Mouse (Mus musculus) liver (tissue): ENCODE data around the gene Armc3.
A peak's percentile ranks its signal among the peaks of the same experiment; 100 is the strongest.

Source experiments
- DNase-seq: peaks from one replicate; pipeline ENCODE4 v3.0.0-alpha.2; 2020; ENCODE audit warnings: mixed read lengths

The Armc3 gene

DNA sequence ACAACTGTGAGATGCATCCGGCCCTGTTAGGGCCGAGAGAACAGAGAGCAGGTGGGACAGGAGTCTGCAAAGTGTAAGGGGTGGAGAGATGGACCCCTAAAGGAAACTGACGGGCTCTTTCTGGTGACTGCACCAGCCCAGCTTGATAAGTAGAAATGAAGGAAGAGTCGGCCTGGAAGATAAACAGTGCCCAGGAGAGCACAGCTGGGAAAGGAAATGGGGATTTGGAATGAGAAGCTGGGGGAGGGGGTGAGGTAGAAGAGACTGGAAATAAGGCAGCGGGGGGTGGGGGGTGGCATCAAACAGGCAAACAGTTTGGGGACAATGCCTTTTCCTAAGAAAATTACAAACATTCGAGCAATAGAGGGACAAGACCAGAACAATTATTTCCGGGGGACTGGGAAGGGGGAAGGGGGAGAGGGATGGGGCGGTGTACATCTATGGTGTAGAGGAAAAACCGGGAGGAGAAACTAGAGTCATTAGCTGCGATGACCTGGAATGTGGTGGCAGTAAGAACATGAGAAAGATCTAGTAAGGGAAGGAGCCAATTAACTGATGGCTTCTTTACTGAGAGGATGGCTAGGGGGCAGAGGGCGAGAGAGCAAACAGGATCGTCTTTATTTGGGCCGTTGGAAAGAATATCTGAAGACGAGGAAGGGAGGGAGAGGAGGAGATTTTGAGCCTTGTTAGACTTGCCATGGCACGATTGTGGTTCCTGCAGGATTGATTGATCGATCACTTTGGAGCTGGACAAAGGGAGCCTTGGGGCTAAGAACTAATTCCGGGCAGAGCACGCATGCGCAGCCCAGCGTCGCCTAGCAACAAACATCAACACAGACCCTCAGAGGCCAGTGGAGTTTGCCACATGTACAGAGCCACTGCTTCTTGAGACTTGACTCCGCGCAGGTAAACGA lies at the start of gene Armc3:
Gene Armc3 (plus strand): TSS at position 851 of the 914 bp plus-strand sequence.
- peak; percentile 49 for DNase-seq

DNA sequence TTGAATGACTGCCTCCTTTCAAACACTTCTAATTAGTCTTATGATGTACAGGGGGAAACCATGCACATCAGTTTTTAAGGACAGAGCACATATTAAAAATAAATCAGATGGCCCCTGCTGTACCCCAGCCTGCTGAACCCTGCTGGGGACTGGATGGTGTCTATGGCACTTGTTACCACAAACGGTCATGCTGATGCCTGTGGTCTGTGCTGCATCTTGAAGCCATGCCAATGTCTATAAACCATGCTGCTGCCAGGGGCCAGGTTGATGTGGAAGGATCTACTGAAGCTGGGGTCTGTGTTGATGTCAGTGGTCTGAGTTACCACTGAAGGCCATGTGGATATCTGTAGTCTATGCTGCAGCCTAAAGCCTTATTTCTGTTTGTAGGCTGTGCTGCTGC lies 46.4 kb upstream of the Armc3 start:
- no peak for DNase-seq

DNA sequence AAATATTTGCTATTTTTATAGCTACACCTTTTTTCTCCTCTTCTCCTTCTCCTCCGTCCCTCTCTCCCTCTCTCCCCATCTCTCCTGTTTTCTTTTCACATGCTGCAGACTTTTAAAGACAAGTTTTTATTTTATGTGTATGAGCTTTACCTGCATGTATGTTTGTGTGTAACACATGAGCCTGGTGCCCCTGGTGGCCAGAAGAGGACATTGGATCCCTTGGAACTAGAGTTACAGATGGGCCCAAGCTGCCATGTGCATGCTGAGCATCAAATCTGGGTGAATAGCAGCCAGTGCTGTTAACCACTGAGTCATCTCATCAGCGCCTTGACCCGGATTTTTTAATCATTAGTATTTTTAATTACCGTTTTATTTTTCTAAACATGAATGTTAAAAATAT lies 42.9 kb upstream of the Armc3 start:
- peak; percentile 15 for DNase-seq

DNA sequence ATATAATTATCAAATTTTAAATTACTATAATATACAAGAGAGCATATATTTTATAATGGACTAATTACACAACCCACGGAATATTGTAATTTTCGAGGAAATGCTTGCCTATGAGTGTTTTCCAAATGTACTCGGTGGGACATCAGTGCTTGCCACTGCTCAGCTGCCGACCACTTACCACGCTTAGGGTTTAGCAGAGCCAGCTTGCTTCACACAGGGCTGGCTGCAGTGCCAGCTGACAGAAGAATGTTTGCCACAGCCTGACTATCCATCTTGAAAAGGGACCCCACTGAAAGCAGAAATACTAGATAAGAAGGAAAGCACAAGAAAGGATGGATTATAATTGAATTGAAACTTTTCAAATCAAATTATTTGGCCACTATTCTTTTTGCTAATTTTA lies 39.6 kb upstream of the Armc3 start:
- no peak for DNase-seq

DNA sequence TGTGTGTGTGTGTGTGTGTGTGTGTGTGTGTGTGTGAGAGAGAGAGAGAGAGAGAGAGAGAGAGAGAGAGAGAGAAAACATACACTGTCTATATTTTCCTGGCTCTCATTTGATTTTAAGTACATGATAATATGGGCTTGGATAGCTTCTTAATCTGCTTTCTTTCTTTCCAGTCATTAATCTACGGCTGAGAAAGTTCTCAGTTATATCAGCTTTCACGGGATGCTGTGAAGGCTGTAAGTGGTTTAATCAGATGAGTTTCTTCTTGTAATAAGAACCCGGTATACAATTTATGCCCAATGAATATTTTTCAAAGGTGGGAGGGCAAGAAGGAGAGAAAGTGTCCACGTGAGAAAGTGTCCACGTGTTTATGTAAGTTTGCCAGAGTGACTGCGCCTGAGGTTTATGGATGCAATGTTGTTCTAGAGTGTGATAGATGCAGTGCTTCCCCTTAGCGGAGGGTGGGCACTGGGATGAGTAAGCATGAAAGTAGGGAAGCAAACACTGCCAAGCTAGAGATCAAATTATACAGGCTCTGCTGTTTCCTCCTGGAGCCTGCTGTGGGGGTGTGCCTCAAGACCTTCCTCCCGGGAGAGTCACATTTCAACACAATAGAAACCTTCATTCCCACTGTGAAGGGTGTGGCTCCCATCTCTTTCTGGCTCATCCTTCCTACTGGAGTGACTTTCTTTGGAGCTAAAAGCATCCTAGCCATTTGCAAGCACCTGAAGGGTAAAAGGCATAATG lies 38.6 kb upstream of the Armc3 start:
- DNase-seq, result no peak

DNA sequence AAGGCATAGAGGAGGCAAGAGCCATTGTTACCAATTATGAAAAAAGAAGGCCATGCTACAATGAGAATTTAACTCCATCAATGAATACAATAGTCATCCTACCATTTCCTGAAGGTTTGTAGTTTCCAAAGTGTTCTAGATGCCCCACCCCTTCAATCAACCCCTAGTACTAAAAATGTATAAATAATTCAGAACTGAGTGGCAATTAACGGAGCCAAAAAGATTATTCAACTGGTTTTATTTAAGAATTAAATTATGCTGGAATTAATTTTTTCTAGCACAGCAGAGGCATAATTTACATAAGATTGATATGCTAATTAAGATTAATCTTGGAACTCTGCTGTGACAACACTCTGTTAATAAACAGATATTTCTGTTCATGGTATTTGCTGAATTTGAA lies 34.9 kb upstream of the Armc3 start:
- DNase-seq, result no peak

DNA sequence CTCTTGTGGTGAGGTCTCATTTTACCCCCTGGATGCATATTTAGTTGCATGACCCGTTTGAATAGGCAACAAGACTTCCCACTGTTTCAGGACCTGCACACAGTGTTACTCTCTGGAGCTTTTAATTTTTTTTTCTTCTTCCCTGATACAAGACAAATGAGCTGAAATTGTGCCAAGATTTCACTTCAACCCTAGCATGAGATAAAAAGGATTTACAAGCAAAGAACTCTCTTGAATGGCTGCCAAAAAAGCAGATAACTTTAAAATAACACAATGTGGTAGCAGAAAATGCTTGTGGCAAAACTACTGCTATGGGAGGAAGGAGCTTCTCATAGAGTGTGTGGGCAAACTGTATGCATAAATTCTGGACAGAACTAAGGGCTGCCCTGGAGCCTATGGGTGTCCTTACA lies 22.3 kb upstream of the Armc3 start:
- no peak for DNase-seq

DNA sequence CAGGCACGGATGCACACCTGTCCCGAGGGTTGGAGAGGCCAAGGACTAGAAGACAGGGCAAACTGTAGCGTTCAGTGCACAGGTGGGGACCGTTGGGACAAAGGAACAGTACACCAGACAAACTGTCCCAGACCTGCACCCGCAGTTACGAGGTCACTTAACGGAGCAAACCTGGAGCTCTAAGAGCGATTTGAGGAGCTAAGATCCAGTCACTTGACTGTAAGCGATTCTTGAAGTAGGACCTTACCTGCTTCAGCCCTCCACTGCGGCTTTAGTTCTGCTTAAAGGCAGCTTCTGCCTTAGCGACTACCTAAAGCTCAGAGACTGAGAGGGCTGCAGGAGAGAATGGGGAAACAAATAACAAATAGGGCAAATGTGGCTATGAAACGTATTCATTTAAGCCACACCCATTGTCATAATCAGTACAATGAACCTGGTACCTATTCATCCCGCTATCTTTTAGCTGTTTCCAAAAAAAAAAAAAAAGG lies 308 bp downstream of the Armc3 start:
- no peak for DNase-seq

DNA sequence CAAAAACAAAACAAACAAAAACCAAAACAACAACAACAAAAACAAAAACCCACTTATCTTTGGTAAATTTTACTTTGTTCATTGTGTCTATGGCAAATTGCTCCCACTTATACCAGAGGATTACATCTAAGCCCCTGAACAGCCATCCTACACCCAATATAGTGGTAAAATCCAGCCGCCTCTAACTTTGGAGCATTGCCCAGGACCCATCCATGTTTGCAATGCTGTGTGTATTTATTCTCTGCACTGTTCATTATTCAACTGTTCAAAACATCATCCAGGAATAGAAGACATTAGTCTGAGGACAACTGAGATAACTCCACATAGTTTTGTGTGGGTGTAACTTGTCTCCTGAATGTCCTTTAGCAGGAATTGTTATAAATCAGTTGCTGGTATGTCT lies 1.0 kb downstream of the Armc3 start:
- no peak for DNase-seq

DNA sequence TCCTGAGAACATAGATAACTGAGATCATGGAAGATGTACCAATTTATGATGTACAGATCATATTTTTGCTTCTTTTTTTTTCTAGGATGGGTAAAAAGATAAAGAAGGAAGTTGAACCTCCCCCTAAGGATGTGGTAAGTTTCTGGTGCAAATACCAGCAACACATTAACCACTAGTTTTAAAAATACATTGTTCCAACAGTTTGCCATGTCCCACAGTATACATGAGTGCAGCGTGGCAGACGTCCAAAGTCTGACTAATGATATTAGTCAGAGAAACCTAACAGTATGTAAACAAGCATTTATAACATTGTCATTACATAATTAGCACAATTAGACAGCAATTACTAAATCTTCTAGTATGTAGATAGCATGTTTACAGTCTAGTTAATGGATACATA lies 2.6 kb downstream of the Armc3 start:
- DNase-seq, result no peak

DNA sequence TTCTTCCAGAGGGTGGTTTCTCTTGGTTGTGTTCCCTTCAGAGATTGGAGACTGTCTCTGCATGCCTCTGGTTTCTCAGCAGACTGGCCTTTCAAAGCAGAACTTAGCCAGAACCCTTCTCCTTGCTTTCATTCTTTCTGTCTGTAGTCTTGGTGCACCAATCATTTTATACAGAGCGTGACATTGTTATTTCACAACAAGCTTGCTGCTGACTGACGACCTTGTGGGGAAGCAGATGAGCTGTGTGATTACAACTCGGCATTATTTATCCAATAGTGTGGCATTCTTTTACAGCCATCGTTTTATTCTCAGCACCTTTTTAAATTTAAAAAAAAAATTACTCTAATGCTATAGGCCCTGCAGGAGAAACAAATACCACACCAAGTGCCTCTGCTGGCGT lies 35.2 kb downstream of the Armc3 start:
- DNase-seq, result no peak

DNA sequence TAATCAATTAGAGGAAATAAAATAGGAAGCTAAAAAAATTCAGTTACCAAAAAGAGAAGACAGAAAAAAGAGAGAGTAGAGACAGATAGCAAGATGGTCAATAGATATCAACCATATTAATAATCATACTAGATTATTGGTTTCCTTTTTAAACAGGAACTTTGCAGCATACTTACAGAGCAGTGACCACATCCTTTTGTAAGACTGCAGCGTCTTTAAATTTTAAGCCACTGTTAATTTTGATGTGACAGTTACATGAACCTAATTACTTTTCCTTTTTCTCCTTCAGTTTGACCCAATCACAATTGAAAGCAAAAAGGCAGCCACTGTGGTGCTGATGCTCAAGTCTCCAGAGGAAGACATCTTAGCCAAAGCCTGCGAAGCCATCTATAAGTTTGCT lies 36.1 kb downstream of the Armc3 start:
- no peak for DNase-seq

DNA sequence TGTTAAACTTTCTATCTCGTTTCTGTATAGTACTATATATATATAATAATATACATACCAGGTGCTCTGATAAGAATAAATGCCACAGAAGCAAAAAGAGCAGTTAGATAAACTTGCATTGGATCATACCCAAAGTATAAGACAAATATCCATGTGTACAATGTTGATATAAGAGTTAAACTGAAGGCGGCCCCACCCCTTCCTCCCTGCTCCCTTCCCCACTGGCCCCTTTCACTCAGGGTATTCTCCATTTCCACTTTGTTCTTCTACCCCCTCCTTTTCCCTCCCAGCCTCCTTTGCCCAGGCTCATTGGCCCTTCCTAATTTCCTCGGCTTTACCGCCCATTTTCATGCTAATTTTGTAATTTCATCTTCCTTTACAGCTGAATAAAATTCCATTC lies 36.5 kb downstream of the Armc3 start:
- no peak for DNase-seq

DNA sequence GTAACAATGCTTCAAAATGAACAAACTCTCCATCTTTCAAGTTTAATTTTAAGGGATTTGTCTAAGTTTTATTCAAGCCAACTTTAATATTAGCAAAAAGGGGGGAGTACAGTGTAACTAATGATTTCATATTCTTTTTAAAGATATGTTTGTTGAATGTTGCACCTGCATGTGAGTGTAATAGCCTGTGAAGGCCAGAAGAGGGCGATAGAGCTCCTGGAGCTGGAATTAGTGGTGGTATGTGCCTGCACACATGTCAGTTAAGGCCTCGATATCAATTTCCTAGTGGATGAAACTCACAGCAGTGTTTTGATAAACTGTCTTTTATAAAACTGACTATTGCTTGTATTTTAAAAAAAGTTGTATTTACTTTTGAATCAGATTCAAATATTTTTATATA lies 39.7 kb downstream of the Armc3 start:
- no peak for DNase-seq

DNA sequence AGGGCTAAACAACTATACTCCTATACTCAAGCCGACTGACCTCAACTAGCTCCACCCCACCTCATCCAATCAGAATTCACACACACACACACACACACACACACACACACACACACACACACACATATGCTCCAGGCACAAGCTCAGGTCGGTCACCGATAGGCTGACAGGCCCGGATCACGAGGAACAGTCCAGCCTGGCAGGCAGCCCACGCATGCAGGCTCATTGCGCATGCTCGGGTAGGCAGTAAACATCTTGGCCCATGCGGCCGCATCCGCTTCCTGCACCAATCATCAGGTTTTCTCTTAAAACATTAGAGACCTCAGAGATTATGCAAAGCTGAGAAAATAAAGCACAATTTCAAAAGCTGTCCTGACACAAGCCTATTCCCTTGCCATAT lies 50.5 kb downstream of the Armc3 start:
- DNase-seq, result no peak

DNA sequence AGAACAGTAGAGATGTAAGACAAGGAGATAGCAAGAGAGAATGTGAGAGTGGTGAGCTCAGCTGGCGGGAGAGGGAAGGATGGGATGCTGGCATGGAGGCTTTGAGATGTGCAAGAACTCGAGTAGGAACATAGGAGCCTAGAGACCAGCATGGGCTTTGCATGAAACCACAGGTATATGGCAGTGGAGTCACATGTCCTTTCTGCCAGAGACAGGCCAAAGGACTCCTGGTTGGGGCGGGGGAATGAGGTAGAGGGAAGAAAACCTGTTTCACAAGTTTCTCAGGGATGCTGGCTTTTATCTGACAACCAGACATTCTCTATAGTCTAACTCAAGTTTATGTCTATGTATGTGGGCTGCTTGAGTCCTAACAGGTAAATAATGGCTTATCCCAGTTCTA lies 55.9 kb downstream of the Armc3 start:
- no peak for DNase-seq

DNA sequence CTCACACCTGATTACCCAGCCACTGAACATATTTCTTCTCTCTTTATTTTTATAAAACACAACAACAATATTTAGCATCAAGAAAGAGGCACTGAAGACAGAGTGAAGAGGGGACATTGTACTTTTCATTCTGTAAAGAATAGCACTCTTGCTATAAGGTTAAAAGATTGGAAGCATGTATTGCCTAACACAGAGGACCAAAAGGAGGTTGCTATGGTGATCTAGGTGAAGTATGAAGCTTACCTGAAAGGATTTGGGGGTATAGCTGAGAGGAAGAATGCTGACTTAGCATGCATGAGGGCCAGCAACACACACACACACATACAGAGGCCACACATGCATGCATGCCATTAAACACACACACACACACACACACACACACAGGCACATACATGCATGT lies 58.2 kb downstream of the Armc3 start:
- no peak for DNase-seq

DNA sequence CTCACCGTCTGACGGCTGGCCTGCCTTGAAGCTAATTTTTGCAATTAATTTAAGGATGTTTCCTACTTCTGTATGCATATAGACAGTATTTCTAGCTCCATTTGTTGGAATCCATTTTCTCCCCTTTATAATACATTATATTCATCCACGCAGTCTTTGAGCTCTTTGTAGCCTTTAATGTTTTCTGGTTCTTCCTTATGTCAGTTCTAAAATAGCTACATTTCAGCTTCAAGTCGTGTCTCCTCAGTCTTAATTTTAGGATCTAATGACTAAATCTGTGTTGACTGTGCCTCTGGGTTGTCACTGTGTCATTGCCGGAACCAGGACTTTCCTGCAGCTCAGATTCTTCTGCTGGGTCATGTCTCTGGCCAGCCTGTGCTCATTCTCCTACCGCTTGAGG lies 61.3 kb downstream of the Armc3 start:
- no peak for DNase-seq

DNA sequence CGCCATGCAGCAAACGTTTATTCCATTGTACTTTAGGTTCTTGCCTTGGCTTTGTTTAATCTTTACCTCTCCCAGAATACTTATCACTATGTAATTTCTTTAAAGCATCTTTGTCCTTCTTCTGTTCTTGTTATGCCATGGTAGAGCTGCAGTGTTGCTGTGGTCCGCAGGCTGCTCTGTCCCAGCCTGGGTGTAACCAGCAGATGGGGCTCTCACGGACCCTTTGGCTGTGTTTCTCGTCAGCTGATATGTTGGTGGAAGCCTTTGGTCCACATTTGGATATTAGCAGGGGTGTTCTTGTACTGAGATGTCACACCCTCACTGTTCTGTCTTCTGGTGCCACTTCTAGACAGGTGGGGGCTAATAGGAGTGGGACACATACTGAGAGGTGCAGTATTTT lies 64.3 kb downstream of the Armc3 start:
- DNase-seq, result no peak

DNA sequence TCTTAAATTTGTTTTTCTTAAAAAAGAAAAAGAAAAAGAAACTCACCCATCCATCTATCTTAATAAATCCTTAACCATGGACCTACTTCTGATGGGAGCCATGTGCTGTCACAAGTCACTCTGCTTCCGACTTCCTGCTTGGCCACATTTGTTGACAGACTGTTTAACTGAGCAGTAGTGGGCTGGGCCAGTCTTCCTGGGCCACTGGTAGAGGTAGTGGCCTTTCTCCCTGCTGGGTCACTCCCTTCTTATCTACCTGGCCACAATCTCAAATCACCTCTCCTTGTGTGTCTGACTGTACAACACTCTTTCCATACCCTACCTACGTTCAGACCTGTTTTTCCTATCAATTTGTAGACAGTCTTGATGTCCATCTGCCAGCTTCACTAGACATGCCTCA lies 66.7 kb downstream of the Armc3 start:
- DNase-seq, result no peak

DNA sequence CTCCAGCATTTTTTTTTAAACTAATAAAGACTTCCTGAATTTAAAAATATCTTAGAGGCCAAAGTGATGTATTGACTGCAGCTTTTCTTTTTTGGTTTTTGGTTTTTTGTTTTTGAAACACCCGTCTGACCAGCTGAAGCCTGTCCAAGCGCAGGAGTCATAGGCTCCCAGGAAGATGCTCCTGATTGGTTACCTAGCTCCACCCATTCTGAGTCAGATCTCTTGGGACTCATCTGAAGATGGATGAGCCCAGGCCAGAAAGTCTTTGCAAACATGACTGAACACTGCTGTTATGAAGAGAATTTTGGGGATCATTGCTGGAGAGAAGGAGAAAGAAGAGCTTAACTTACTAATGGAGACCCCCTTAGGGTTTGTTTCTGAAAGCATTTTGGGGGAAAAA lies 68.3 kb downstream of the Armc3 start:
- DNase-seq, result no peak

DNA sequence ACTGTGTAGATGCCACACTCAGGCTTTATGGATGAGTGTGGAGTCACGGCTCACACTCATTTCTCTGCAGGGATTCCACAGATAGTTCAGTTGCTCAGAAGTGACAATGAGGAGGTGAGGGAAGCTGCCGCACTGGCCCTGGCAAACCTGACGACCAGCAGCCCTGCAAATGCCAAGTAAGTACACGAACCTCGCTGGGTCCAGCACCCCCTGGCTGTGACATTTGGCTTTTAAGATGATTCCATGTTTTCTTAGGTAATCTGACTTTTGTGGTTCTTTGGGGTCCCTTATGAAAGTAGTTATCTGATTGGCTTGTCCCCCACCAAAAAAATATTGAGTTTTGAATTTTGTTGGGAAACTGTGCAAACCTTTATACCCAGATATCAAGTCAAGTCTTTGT lies 70.9 kb downstream of the Armc3 start:
- DNase-seq, result no peak

DNA sequence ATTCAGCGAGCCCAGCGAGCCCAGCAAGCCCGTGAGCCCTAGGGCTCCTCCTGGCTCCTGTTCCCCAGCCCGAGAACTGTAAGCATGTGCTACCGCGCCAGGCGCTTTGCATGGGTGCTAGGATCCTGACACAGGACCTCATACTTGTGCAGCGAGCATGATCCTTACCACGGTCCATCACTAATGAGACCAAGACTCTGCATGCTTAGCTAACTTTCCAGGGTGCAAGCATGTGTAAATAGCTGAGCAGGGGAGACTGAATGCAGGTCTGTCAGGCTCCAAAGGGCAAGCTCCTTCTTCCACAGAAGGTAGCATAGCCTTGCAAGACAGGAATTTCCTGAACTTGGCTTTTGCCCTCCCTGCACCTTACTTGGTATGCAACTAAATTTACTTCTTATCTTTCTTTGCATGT lies 71.6 kb downstream of the Armc3 start:
- DNase-seq, result no peak

DNA sequence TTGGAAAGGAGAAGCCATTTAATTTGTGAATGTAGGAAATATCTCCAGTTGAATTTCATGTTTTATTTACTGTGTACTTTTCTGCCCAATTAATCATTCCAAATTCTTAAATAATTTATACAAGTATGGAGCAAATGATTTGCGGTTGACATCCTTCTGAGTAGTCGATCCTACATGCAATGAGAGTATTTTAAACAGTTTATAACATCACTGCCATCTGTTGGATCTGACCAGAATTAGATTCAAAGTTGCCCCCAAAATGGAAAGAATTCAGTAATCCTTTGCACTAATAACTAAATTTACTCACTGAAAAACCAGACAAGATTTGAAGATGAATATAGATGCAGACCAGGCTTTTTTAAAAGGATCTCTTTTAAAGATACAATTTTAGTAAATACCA lies 75.5 kb downstream of the Armc3 start:
- no peak for DNase-seq
